Mouse (Mus musculus) testis, postnatal 14 days (tissue): ENCODE data around the gene Syne1.

Experiments used
- DNase-seq: peaks from one replicate; pipeline ENCODE4 v3.0.0; 2021; ENCODE audit warnings: low spot score

Syne1 gene

GRCm38 (mm10) chr10:5197356-5197755 is 353.9 kb downstream of the Syne1 start:
- DNase-seq = no peak

- DNase-seq = no peak
Measured at GRCm38 (mm10) chr10:5196267-5196666, 355.0 kb downstream of the Syne1 start.

DNA sequence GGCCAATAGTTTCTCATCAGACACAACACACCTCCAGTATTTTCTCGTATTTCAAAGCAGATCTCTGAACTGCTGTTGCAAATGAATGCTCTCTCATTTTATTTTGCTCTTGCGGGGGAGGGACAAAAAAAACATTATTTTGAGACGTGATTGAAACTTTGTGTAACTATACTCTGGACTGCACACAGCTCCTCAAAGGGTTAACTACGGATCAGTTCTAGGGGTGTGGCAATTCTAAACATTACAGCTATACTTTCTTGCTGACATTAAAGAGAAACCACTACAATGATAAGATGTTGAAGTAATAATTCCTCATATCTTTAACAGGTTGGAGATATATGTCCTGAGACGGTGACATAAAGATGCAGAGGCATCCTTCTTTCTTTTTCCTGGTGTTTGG is 356.0 kb downstream of the Syne1 start:
- DNase-seq = no peak

GRCm38 (mm10) chr10:5194671-5195234 is 356.5 kb downstream of the Syne1 start:
- peak; percentile 36 for DNase-seq

- peak; percentile 6 for DNase-seq
Measured at GRCm38 (mm10) chr10:5194081-5194670, 357.1 kb downstream of the Syne1 start.

- DNase-seq = no peak
Measured at GRCm38 (mm10) chr10:5192861-5193490, 358.3 kb downstream of the Syne1 start.

DNA sequence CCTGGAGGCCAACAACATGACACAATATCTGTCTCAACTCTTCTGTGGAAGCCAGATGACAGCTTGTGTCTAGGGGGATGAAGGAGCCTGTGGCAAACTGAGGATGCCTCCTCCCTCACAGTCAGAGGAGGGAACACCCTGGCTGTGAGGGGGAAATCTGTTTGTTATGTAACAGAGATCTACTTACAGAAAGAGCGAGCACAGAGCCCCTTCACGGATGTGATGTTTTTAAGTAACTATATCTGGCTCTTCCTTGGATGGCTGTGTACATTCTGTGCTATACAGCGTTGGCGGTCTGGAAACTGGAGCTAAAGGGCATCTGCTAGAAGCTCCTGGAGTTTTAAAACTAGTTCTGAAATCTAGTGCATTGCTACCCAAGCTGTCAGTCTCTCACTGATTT is 360.5 kb downstream of the Syne1 start:
- no peak for DNase-seq

DNA sequence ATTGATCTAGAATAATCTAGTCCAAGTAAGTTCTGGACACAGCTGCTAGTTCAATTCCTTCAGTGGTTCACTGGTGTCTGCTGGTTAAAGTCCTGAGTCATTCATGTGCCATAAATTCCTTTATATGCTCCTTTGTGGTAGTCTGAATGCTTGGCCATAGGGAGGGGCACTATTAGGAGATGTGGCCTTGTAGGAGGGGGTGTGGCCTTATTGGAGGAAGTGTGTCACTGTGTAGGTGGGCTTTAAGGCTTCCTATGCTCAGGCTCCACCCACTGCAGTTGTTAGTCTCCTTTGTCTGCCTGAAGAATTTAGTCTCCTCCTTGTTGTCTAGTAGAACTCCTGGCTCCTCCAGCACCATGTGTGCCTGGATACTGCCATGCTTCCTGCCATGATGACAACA is 362.4 kb downstream of the Syne1 start:
- DNase-seq = no peak

DNA sequence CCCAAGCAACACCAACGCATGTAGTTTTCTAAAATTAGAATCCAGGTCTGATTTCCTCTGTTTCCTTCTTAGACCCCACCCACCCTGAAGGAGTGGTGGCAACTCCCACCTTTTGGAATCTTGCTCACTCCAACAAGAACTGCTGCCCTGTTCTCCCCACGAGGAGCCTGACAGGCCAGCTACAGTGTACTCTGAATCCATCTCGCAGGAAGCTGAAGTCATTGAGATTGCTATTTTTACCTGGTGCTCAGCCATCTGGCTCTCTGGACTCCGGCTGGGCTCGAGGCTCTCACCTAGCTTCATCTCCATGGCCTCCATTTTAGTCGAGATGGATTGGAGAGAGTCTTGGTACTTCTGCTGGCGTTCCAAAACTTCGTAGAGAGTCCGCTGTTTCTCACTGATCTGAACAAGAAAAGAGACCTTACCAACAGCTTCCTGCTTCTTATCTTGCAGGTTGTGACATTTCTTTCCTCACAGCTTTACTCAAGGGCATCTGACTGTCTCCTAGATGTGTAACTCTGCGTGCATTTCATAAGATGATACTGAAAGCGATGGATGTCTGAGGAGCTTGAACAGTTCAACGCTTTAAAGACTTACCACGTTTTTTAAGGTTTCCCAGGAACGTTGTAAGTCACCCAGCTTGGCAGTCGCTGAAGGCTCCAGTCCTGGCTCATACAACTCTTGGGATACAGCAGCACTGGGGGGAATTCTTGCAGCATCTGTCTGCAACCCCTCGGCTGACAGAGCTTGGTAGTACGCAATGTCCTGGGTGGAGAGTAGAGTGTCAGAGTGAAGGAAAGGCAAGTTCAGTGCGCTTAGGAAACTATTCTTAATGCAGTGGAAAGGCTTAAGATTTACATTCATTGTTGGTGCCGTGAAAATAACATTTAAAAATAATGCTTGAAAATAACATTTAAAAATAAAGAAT is 365.9 kb downstream of the Syne1 start:
- DNase-seq = no peak

GRCm38 (mm10) chr10:5181771-5182176 is 369.5 kb downstream of the Syne1 start:
- no peak for DNase-seq

DNA sequence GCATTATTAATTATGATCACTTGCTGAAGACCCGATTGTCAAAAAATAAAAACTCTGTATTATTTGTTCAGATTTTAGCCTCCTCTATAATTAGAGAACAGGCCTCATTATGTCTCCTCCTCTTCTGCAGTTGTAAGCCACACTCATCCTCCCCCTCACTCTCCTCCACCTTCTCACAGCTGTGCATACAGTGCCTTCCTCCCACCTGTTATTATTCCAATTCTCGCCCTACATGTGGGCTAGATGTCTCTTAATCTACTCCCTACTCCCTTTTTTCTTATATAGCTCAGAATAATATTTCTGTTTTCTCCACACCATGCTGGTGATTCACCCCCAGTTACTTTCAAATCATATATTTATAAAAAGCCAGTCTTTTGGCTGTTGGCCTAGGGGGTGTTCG is 371.4 kb downstream of the Syne1 start:
- DNase-seq = no peak

GRCm38 (mm10) chr10:5177446-5178015 is 373.8 kb downstream of the Syne1 start:
- no peak for DNase-seq

GRCm38 (mm10) chr10:5176371-5176770 is 374.9 kb downstream of the Syne1 start:
- DNase-seq = no peak

GRCm38 (mm10) chr10:5170425-5170824 is 380.9 kb downstream of the Syne1 start:
- DNase-seq = no peak

- DNase-seq = no peak
Measured at GRCm38 (mm10) chr10:5167481-5167880, 383.8 kb downstream of the Syne1 start.

DNA sequence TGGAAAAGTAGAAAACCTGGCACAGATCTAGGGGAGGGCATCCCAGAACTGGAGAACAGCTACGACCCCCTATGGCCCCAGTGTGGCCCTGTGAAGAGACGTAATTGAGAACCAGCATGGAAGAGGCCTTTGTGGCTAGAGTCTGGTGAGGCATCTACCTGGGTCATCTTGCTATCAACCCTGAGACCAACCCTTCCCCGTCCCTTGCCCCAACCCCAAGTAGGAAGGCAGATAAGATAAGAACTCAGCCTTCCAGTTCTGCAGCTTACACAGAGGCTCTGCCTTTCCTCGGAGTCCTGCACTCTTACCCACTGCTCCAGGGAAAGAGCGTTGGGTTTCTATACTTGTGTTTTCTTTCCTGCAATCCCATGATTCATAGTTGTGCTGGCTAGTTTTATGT is 385.8 kb downstream of the Syne1 start:
- DNase-seq = no peak

DNA sequence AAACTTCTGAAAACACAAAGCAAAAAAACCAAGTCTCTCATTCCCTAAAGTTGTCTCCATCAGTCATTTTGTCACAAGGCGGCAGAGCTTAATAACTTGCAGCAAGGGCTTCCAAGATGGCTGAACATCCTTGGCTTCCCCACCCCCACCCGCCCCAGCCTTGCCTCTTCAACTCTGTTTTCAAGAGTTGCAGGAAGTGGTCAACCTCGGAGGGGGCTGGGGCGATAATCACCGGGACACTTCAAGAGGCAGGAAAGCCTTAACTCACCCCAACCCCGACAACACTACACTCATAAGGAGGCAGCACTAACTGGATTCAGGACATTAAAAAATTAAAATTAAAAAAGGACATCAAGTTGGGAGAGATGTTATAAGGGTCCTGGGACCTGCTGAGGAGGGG is 387.5 kb downstream of the Syne1 start:
- DNase-seq = no peak

- no peak for DNase-seq
Measured at GRCm38 (mm10) chr10:5163286-5163685, 388.0 kb downstream of the Syne1 start.

- peak; percentile 21 for DNase-seq
Measured at GRCm38 (mm10) chr10:5161394-5161872, 389.8 kb downstream of the Syne1 start.

GRCm38 (mm10) chr10:5159679-5160078 is 391.6 kb downstream of the Syne1 start:
- no peak for DNase-seq

DNA sequence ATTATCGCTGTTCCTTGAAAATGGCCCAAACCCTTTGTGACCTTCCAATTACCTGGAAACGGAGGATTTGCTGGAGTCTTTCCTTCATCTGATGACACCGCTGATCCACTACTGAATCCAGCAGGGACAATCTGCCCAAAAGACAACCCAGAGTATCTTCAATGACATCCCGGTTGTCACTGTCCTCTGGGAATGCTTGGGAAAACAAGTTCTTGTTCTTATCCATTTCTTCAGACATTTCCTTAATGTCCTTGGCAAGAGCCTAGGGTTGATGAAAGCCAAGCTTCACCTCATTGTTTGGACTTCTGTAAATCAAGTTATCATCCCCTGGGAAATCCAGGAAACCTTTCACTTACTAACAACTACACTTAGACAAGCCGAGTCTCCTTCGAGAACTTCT is 398.2 kb downstream of the Syne1 start:
- no peak for DNase-seq

GRCm38 (mm10) chr10:5141471-5141870 is 409.8 kb downstream of the Syne1 start:
- DNase-seq = no peak
